20 mouse cellular contexts compared by ENCODE assay signal in genomic region chr15:84196486-84197165, GRCm38 (mm10). TPM values are rescaled to one million over a fixed set of nuclear protein-coding genes. Genes with fewer than 3 reads are reported as not detected.
DNase-seq lines count a peak whose midpoint lies in the region; TF ChIP-seq lines count a peak whose summit lies in the region.
"Had no signal": no experiment of that assay in that cellular context is flagged by ENCODE, and none has a peak within 500 bp of the region (broad histone marks: within the 10 kb centered on the region; RNA-seq: fewer than 3 reads in every experiment).

No protein-coding gene starts in this region.

- peak; percentile 52 for DNase-seq in adrenal gland, postnatal 14 days
- no peak for DNase-seq in adrenal gland, adult 8-10 months
- DNase-seq in kidney, adult 2 months: peak; percentile 40
- no peak for DNase-seq in kidney, postnatal 14 days
- DNase-seq in lung, postnatal 25 days (ENCODE audit: low spot score): peak; percentile 24
- DNase-seq in lung, postnatal 36 days: no peak
- DNase-seq: cerebellum, adult 11 months; cerebellum, adult 8-10 months; cerebellum, postnatal 14 days; embryo, embryonic 11 days; gastrocnemius, postnatal 10 days; heart, postnatal 4 days had no signal

- H3K27me3 ChIP-seq in kidney, adult 2 months (replicated peaks; ENCODE audit: control insufficient read depth, insufficient read depth, low read length): no peaks in the 10 kb centered on the region
- H3K27me3 ChIP-seq: CH12.LX; embryonic facial prominence, embryonic 15.5 days; hindbrain, embryonic 12.5 days; Patski had no signal

- peaks cover 11% of the 10 kb centered on the region for H3K4me1 ChIP-seq in kidney, adult 2 months (ENCODE audit: control insufficient read depth, insufficient read depth, low read length)

- no peak for TF ChIP-seq CTCF in kidney, adult 2 months (conservative IDR thresholded peaks at IDR 0.05; ENCODE audit: insufficient read depth, insufficient read length, low read depth, low read length)

- no peak overlapping the region for H3K4me3 ChIP-seq in kidney, adult 2 months (ENCODE audit: insufficient read depth, low read depth, low read length)
- H3K4me3 ChIP-seq: embryonic facial prominence, embryonic 15.5 days; erythroblast, embryonic 14.5 days; forebrain, embryonic 10.5 days; hindbrain, embryonic 12.5 days had no signal

- 53% methylated on average over 8 of the region's 8 CpGs for WGBS in kidney, adult 2 months

- no peak overlapping the region for H3K27ac ChIP-seq in kidney, adult 2 months (ENCODE audit: insufficient read depth, low read depth, low read length)
- H3K27ac ChIP-seq: embryonic facial prominence, embryonic 15.5 days; forebrain, embryonic 10.5 days; hindbrain, embryonic 12.5 days had no signal

- H3K36me3 ChIP-seq in kidney, adult 2 months (ENCODE audit: control insufficient read depth, insufficient read depth, low read length): peaks cover 7% of the 10 kb centered on the region

- TF ChIP-seq POLR2A in kidney, adult 2 months (IDR thresholded peaks at IDR 0.05; ENCODE audit: low read depth, low read length): no peak

RNA-seq across cellular contexts. Expression of gene Samm50, which starts 4.6 kb away (rescaled TPM):
- 213 and 228 TPM in 2 replicates for total RNA-seq in adrenal gland, postnatal 14 days (2021)
- total RNA-seq in adrenal gland, adult 8-10 months (2022): 100 to 1,000 TPM; 125 to 142 (median 131) TPM
- 18.6 and 22.9 TPM in 2 replicates for polyA plus RNA-seq in kidney, adult 2 months (2012; rRNA removed)

RNA-seq across cellular contexts. Expression of gene Pnpla3, which starts 29.0 kb away (rescaled TPM):
- 65.0 and 67.7 TPM in 2 replicates for total RNA-seq in adrenal gland, postnatal 14 days (2021)
- 100 to 1,000 TPM in 1 of 4 experiments, 10 to 100 TPM in 3; 14.6 to 106 (median 31.8) TPM for total RNA-seq in adrenal gland, adult 8-10 months (2022)
- polyA plus RNA-seq in kidney, adult 2 months (2012; rRNA removed): 28.4 and 40.6 TPM in 2 replicates
- total RNA-seq: common myeloid progenitor, adult 5-6 weeks had no signal
- polyA plus RNA-seq: activated CD4-positive, CD25-positive, alpha-beta regulatory T cell, adult 4 months; erythroblast, embryonic 14.5 days had no signal

RNA-seq across cellular contexts. Expression of gene Parvb, which starts 35.2 kb away (rescaled TPM):
- 26.6 and 40.0 TPM in 2 replicates for total RNA-seq in adrenal gland, postnatal 14 days (2021)
- total RNA-seq in adrenal gland, adult 8-10 months (2022): 10 to 100 TPM; 16.3 to 21.4 (median 19.9) TPM
- polyA plus RNA-seq in kidney, adult 2 months (2012; rRNA removed): 7.1 and 8.5 TPM in 2 replicates

Comparison
In these comparisons a context has a peak if more than half of its experiments do, and no peak if none do; other contexts are left out.
1. DNase-seq: peak in adrenal gland, postnatal 14 days (single experiment), kidney, adult 2 months (single experiment) and lung, postnatal 25 days (single experiment); none in adrenal gland, adult 8-10 months (single experiment), kidney, postnatal 14 days (single experiment) and lung, postnatal 36 days (single experiment).